Mouse (Mus musculus) adipocyte (in vitro differentiated cells): ENCODE data around the gene Olfr1446.

Source experiments
- DNase-seq: peaks from one replicate; pipeline ENCODE4 v3.0.0-alpha.2; 2016; ENCODE audit warnings: low spot score

Gene Olfr1446

GRCm38 (mm10) chr19:12893424-12893823 lies at the start of gene Olfr1446:
Gene Olfr1446 (minus strand): TSS chr19:12893524.
- DNase-seq, result no peak

GRCm38 (mm10) chr19:12930540-12930939 lies 37.2 kb upstream of the Olfr1446 start, which contains the start of gene Olfr1449:
Gene Olfr1449 (plus strand): TSS chr19:12930840.
- DNase-seq, result no peak

GRCm38 (mm10) chr19:12924319-12924718 lies 31.0 kb upstream of the Olfr1446 start, which contains the start of gene Olfr1448:
Gene Olfr1448 (minus strand): TSS chr19:12924419.
- no peak for DNase-seq

GRCm38 (mm10) chr19:12903643-12904042 lies 10.3 kb upstream of the Olfr1446 start, which contains the start of gene Olfr1447:
Gene Olfr1447 (minus strand): TSS chr19:12903743.
- no peak for DNase-seq

- DNase-seq, result no peak
Measured at GRCm38 (mm10) chr19:12883555-12883954, 9.8 kb downstream of the Olfr1446 start, which contains the start of gene Olfr1445. Gene Olfr1445 (plus strand): TSS chr19:12883855.

GRCm38 (mm10) chr19:12856983-12857382 lies 36.3 kb downstream of the Olfr1446 start, which contains the start of gene Olfr1444:
Gene Olfr1444 (plus strand): TSS chr19:12857283.
- no peak for DNase-seq

- no peak for DNase-seq
Measured at GRCm38 (mm10) chr19:12846382-12846781, 46.9 kb downstream of the Olfr1446 start, which contains the start of gene Gm5244. Gene Gm5244 (plus strand): TSS chr19:12846682.

GRCm38 (mm10) chr19:12838507-12838906 lies 54.8 kb downstream of the Olfr1446 start:
- no peak for DNase-seq
